Mouse (Mus musculus): ENCODE measurements around the gene Tmem117.

Gene Tmem117

GRCm38 (mm10) chr15:95068023-95068422, 439.0 kb downstream of the Tmem117 start:
- no peak for TF ChIP-seq GATA4 (IDR thresholded peaks at IDR 0.05; ENCODE audit: insufficient replicate concordance, low read length)

GRCm38 (mm10) chr15:95068799-95069198, 439.8 kb downstream of the Tmem117 start:
- TF ChIP-seq GATA4 (IDR thresholded peaks at IDR 0.05; ENCODE audit: insufficient replicate concordance, low read length): no peak

GRCm38 (mm10) chr15:95070881-95071280, 441.8 kb downstream of the Tmem117 start:
- TF ChIP-seq GATA4 (IDR thresholded peaks at IDR 0.05; ENCODE audit: insufficient replicate concordance, low read length): no peak

GRCm38 (mm10) chr15:95075356-95075755, 446.3 kb downstream of the Tmem117 start:
- TF ChIP-seq GATA4 (IDR thresholded peaks at IDR 0.05; ENCODE audit: insufficient replicate concordance, low read length): no peak

GRCm38 (mm10) chr15:95081654-95082053, 452.6 kb downstream of the Tmem117 start:
- no peak for TF ChIP-seq GATA4 (IDR thresholded peaks at IDR 0.05; ENCODE audit: insufficient replicate concordance, low read length)

GRCm38 (mm10) chr15:95085962-95086361, 456.9 kb downstream of the Tmem117 start:
- TF ChIP-seq GATA4 (IDR thresholded peaks at IDR 0.05; ENCODE audit: insufficient replicate concordance, low read length): no peak

- no peak for TF ChIP-seq GATA4 (IDR thresholded peaks at IDR 0.05; ENCODE audit: insufficient replicate concordance, low read length)
Measured at GRCm38 (mm10) chr15:95100133-95100532, 471.1 kb downstream of the Tmem117 start.

GRCm38 (mm10) chr15:95101522-95101921, 472.5 kb downstream of the Tmem117 start:
- no peak for TF ChIP-seq GATA4 (IDR thresholded peaks at IDR 0.05; ENCODE audit: insufficient replicate concordance, low read length)

- no peak for TF ChIP-seq GATA4 (IDR thresholded peaks at IDR 0.05; ENCODE audit: insufficient replicate concordance, low read length)
Measured at GRCm38 (mm10) chr15:95107246-95107809, 478.3 kb downstream of the Tmem117 start.

GRCm38 (mm10) chr15:95108626-95109025, 479.6 kb downstream of the Tmem117 start:
- TF ChIP-seq GATA4 (IDR thresholded peaks at IDR 0.05; ENCODE audit: insufficient replicate concordance, low read length): no peak

GRCm38 (mm10) chr15:95131401-95131800, 502.4 kb downstream of the Tmem117 start:
- TF ChIP-seq GATA4 (IDR thresholded peaks at IDR 0.05; ENCODE audit: insufficient replicate concordance, low read length): no peak

GRCm38 (mm10) chr15:95135926-95136609, 507.0 kb downstream of the Tmem117 start:
- no peak for TF ChIP-seq GATA4 (IDR thresholded peaks at IDR 0.05; ENCODE audit: insufficient replicate concordance, low read length)

GRCm38 (mm10) chr15:95137018-95137810, 508.2 kb downstream of the Tmem117 start:
- no peak for TF ChIP-seq GATA4 (IDR thresholded peaks at IDR 0.05; ENCODE audit: insufficient replicate concordance, low read length)

GRCm38 (mm10) chr15:95138709-95139409, 509.8 kb downstream of the Tmem117 start:
- TF ChIP-seq GATA4 (IDR thresholded peaks at IDR 0.05; ENCODE audit: insufficient replicate concordance, low read length): no peak

- TF ChIP-seq GATA4 (IDR thresholded peaks at IDR 0.05; ENCODE audit: insufficient replicate concordance, low read length): no peak
Measured at GRCm38 (mm10) chr15:95144131-95144530, 515.1 kb downstream of the Tmem117 start.
